In genomic region chr2:92577824-92578223, GRCm38 (mm10) we compare ENCODE assay signal across 26 mouse cellular contexts. TPM values are rescaled to one million over a fixed set of nuclear protein-coding genes. Genes with fewer than 3 reads are reported as not detected.
DNase-seq lines count a peak whose midpoint lies in the region; ATAC-seq and TF ChIP-seq lines count a peak whose summit lies in the region.
"Had no signal": no experiment of that assay in that cellular context is flagged by ENCODE, and none has a peak within 500 bp of the region (broad histone marks: within the 10 kb centered on the region; RNA-seq: fewer than 3 reads in every experiment).

No protein-coding gene starts in this region.

- no peak for TF ChIP-seq EP300 in lung, postnatal 0 days (IDR thresholded peaks at IDR 0.05)

- H3K4me2 ChIP-seq in lung, embryonic 14.5 days, result no peak overlapping the region
- H3K4me2 ChIP-seq in lung, postnatal 0 days (replicated peaks; ENCODE audit: low read depth, low read length), result no peak overlapping the region
- H3K4me2 ChIP-seq: heart, embryonic 12.5 days; hindbrain, embryonic 12.5 days; limb, embryonic 15.5 days; lung, embryonic 15.5 days; midbrain, embryonic 12.5 days had no signal

- no peak overlapping the region for H3K9ac ChIP-seq in lung, embryonic 14.5 days
- no peak overlapping the region for H3K9ac ChIP-seq in lung, postnatal 0 days (replicated peaks; ENCODE audit: low read depth)
- H3K9ac ChIP-seq: heart, embryonic 12.5 days; hindbrain, embryonic 12.5 days; limb, embryonic 15.5 days; liver, embryonic 14.5 days; lung, embryonic 15.5 days; midbrain, embryonic 12.5 days had no signal

- no peaks in the 10 kb centered on the region for H3K27me3 ChIP-seq in lung, embryonic 14.5 days (ENCODE audit: insufficient read depth, low read length)
- no peaks in the 10 kb centered on the region for H3K27me3 ChIP-seq in lung, postnatal 0 days (replicated peaks; ENCODE audit: insufficient read depth, low read length)
- H3K27me3 ChIP-seq: heart, embryonic 12.5 days; hindbrain, embryonic 12.5 days; limb, embryonic 15.5 days; lung, embryonic 15.5 days; midbrain, embryonic 12.5 days had no signal

- TF ChIP-seq CTCF in lung, embryonic 14.5 days (IDR thresholded peaks at IDR 0.05; ENCODE audit: low read depth), result no peak
- no peak for TF ChIP-seq CTCF in lung, postnatal 0 days (IDR thresholded peaks at IDR 0.05)

- no peaks in the 10 kb centered on the region for H3K9me3 ChIP-seq in lung, embryonic 14.5 days (ENCODE audit: low read depth, low read length)
- no peaks in the 10 kb centered on the region for H3K9me3 ChIP-seq in lung, postnatal 0 days (ENCODE audit: low read length)
- H3K9me3 ChIP-seq: forebrain, embryonic 10.5 days; heart, embryonic 12.5 days; hindbrain, embryonic 12.5 days; limb, embryonic 15.5 days; lung, embryonic 15.5 days; midbrain, embryonic 12.5 days had no signal

- WGBS in lung, embryonic 14.5 days, result 61% methylated on average over 9 of the region's 9 CpGs
- WGBS in lung, postnatal 0 days, result 57% methylated on average over 9 of the region's 9 CpGs

- H3K4me3 ChIP-seq in lung, embryonic 14.5 days (ENCODE audit: low read depth, low read length), result no peak overlapping the region
- no peak overlapping the region for H3K4me3 ChIP-seq in lung, postnatal 0 days (ENCODE audit: low read depth, low read length)
- H3K4me3 ChIP-seq: forebrain, embryonic 10.5 days; heart, embryonic 12.5 days; hindbrain, embryonic 12.5 days; limb, embryonic 15.5 days; lung, embryonic 15.5 days; midbrain, embryonic 12.5 days had no signal

- no peak overlapping the region for H3K27ac ChIP-seq in lung, embryonic 14.5 days (ENCODE audit: low read depth)
- no peak overlapping the region for H3K27ac ChIP-seq in lung, postnatal 0 days (ENCODE audit: low read length)
- H3K27ac ChIP-seq: forebrain, embryonic 10.5 days; hindbrain, embryonic 12.5 days; limb, embryonic 15.5 days; liver, embryonic 14.5 days; lung, embryonic 15.5 days; midbrain, embryonic 12.5 days had no signal

- no peaks in the 10 kb centered on the region for H3K36me3 ChIP-seq in lung, embryonic 14.5 days (ENCODE audit: insufficient read depth)
- H3K36me3 ChIP-seq in lung, postnatal 0 days (ENCODE audit: insufficient read depth, low read length), result no peaks in the 10 kb centered on the region
- H3K36me3 ChIP-seq: forebrain, embryonic 10.5 days; heart, embryonic 12.5 days; hindbrain, embryonic 12.5 days; limb, embryonic 15.5 days; lung, embryonic 15.5 days; midbrain, embryonic 12.5 days had no signal

- peak; percentile 71 to 72 for DNase-seq in cerebellum, postnatal 10 days
- DNase-seq in cerebellum, postnatal 4 days (ENCODE audit: low spot score in 2 of 2), result no peak
- DNase-seq in layer of hippocampus, adult 11-12 months (ENCODE audit: low spot score), result peak; percentile 22
- no peak for DNase-seq in layer of hippocampus, adult 9-10 months (ENCODE audit: low spot score)
- DNase-seq in lung, embryonic 14.5 days, result peak; percentile 7
- DNase-seq in lung, postnatal 0 days (ENCODE audit: low spot score), result no peak
- DNase-seq in right cerebral cortex, adult 2 months (ENCODE audit: low spot score in 2 of 2), result peak; percentile 36 to 43
- DNase-seq in heart, adult 9 months (ENCODE audit: low spot score in 2 of 2), result no peak
- DNase-seq: adrenal gland, adult 8-10 months; cerebellum, adult 8-10 months; gastrocnemius, postnatal 10 days; heart, adult 11 months; heart, postnatal 14 days; kidney, adult 2 months; kidney, postnatal 10 days; thymus, adult 18-20 months; thymus, postnatal 36 days had no signal

- no peak for ATAC-seq in lung, embryonic 14.5 days (ENCODE audit: insufficient read depth)
- ATAC-seq in lung, postnatal 0 days, result no peak
- ATAC-seq: activated CD4-positive, CD25-positive, alpha-beta regulatory T cell, adult 4 months; inflammation-experienced regulatory T-cells, adult 6 months had no signal

- no peaks in the 10 kb centered on the region for H3K4me1 ChIP-seq in lung, embryonic 14.5 days (ENCODE audit: insufficient read depth)
- H3K4me1 ChIP-seq in lung, postnatal 0 days (ENCODE audit: insufficient read depth, low read depth, low read length), result no peaks in the 10 kb centered on the region
- H3K4me1 ChIP-seq: heart, embryonic 12.5 days; hindbrain, embryonic 12.5 days; limb, embryonic 15.5 days; lung, embryonic 15.5 days; midbrain, embryonic 12.5 days had no signal

RNA-seq across cellular contexts. Expression of gene Chst1, which starts 21.7 kb away (rescaled TPM):
- 1.7 and 1.8 TPM in 2 replicates for polyA plus RNA-seq in lung, embryonic 14.5 days (2014; fragmentation: Nextera tagmentation; extraction: Ambion mirVana)
- 5.2 TPM in 2 replicates for polyA plus RNA-seq in lung, postnatal 0 days (2015; fragmentation: Nextera tagmentation; extraction: Ambion mirVana)
- polyA plus RNA-seq: inflammation-experienced regulatory T-cells, adult 6 months had no signal

Comparison
In these comparisons a context has a peak if more than half of its experiments do, and no peak if none do; other contexts are left out.
1. DNase-seq: peak in cerebellum, postnatal 10 days (2 of 2), layer of hippocampus, adult 11-12 months (single experiment), lung, embryonic 14.5 days (single experiment) and right cerebral cortex, adult 2 months (2 of 2); none in cerebellum, postnatal 4 days (0 of 2), layer of hippocampus, adult 9-10 months (single experiment), lung, postnatal 0 days (single experiment) and heart, adult 9 months (0 of 2).